Mouse (Mus musculus) kidney, postnatal 36 days (tissue): Measurements from ENCODE around the gene Haus2.
A peak's percentile ranks its signal among the peaks of the same experiment; 100 is the strongest.

Source experiments
- DNase-seq, 2 experiments: peaks; one replicate each; pipeline ENCODE4 v3.0.0; 2021 to 2022; ENCODE audit warnings: mixed read lengths in 2 of 2

Haus2 gene

DNA sequence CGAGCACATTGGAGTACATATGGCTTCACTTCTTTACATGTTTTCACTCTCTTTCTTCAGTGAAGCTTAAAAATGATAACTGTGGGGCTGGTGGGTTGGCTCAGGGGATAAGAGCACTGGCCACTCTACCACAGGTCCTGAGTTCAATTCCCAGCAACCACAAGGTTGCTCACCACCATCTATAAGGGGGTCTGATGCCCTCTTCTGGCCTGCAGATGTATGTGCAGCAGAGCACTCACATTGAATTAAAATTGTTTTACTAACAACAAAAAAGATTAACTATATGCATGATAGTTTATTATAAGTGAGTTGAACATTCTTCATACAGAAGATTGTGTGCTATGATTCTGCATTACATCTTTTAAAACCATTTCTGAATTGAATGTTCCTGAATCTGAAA is 10.4 kb downstream of the Haus2 start:
- no peak for DNase-seq

DNA sequence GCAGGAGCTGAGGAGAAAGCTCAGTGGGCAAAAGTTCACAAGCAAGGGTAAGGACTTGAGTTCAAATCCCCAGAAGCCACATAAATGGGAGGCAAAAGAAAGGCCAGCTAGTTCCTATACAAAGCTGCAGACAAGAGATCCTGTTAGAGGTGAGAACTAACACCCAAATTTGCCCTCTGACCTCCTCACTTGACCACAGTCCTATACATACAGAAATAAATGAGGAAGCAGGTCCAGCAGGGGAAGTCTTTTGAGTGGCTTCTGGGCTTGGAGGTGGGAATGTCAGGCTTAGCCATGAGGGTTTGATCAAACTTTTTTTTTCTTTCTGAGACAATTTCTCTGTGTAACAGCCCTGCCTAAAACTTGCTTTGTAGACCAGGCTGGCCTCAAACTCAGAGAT is 13.7 kb downstream of the Haus2 start:
- no peak for DNase-seq

DNA sequence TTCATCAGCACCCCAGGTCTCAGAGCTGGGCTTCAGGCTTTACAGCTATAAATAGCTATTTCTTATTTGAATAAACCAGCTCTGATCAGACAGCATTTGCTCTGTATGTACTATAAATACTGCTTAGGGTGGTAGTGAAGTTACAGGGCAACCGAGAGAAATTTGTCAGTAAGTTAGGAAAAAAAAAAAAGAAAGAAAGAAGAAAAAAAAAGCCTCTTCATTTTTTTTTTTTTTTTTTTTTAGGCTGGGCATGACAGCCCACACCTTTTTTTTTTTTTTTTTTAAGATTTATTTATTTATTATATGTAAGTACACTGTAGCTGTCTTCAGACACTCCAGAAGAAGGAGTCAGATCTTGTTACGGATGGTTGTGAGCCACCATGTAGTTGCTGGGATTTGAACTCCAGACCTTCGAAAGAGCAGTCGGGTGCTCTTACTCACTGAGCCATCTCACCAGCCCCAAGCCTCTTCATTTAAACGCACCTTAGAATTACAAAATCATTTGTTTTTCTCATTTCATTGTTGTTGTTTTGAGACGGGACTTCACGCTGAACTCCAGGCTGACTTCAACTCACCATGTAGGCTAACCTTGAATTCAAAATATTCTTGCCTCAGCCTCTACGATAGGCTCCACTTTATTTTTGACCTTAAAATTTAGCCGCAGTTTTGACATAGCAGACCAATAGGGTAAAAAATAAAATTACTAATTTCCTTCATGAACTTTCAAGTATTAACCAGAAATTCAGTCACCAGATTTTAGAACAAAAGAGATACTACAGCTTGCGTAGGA is 19.1 kb downstream of the Haus2 start:
- DNase-seq = no peak

DNA sequence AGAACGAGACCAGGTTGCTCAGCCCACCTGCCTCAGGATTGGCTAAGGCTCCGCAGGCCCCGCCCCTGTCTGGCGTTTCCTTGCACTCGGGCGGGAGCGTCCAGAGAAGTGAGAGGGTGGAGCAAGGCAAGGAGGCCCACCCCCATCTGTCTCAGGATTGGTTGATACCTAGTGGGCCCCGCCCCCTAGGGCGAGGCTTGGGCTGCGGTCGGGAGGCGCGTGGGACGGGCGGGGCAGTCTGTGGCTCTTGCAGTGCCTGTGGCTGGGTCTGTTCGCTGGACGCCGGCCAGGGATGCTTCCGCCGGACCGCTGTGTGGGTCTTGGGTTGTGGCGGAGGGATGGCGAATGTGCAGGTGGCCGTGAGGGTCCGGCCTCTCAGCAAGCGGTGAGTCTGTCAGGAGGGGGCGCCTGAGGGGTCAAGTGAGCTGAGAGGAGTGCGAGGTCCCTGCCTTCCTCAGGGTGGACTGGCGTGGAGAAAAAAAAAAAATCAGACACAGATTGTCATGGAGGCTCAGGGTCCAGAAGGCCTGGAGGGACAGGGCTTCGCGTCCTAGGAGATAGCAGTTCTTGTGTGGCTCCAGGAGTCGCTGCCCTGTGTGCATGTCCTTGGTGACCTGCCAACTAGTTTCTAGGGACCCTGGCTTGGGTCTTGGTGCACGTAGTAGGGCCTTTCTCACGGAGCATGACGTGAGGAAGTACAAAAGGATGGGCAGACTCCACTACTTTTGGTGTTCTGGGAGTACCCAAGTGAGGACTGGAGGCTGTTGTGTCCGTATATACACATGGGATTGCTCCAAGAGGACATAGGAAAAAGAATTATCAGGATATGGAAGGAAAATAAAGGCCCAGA is 19.9 kb downstream of the Haus2 start, which contains the start of gene Stard9:
Gene Stard9, plus strand, starts transcription at position 236 of the 850 bp plus-strand sequence.
- DNase-seq = peak; percentile 99

DNA sequence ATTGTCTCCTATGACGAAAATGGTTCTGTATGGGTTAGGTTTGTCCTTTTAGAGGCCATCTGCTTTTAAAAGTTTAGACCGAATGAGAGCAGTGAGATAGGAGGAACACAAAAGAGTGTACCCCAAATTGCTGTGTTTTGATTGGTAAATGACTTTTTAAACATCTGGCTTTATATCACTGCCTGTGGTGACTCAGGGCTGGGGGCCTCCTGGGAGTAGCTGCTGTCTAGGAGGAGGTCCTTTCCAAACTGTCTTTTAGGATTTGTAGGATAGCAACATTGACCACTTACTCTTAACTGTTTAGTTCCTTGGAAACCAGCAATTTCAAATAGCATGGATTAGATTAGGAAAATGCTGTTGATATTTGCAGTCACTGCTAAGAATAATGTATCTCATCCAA is 21.1 kb downstream of the Haus2 start:
- no peak for DNase-seq

DNA sequence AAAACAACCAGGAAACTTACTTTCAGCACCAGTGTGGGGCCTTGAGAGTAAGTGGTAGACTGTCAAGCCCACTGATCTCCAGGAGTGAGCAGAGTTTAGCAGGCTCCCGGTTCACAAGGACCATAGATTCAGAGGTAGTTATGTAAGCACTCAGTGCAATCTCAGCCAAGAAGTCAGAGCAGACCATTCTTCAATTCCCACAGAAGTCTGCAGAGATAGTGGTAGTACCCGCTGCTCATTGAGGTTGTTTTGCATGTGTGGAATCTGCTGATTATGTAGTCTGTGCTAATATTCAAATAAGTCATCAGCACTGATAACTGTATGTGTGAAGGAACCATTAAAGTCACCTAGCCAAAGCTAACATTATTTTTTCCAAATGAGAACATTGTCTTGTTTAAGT is 21.5 kb downstream of the Haus2 start:
- no peak for DNase-seq

DNA sequence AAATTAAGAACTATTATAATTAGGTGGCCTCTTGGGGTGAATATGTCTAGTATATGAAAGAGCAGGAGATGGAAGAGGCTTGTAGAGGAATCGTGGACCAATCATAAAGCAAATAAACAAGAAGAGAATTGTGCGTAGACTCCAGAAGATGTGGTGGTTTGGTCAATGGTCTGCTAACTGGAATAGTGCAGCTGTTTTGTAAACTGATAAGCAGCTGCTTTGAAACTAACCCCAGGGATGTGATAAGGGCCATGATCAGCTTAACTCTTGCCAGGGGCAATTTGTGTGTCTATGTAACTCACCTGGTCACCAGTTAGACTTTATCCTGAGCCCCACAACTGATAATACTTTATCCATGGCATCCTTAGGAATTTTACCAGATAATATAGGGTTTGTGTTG is 22.3 kb downstream of the Haus2 start:
- no peak for DNase-seq

- peak; percentile 46 to 79 for DNase-seq
Measured at GRCm38 (mm10) chr2:120631957-120632356, 22.8 kb downstream of the Haus2 start.

GRCm38 (mm10) chr2:120640835-120641234 is 31.7 kb downstream of the Haus2 start:
- no peak for DNase-seq

DNA sequence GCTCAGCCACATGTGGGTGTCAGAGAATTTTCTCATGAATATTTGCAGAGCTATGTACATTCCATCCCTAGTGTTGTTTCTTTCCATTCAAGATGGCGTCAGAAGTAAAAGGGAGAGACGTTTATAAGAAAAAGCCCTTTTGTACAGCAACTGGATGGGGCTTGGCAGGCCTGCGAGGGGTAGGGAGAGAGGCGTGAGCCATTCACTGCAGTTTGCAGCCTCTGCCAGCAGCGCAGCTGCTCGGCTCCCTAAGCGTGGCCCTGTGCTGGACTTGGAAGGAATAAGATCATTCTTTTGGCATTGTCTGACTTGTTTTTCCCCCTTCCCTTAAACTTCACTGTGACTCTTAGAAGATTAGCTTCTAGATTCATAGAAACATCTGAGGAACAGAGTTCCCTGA is 34.7 kb downstream of the Haus2 start:
- peak in 1 of 2 experiments; percentile 31 for DNase-seq

DNA sequence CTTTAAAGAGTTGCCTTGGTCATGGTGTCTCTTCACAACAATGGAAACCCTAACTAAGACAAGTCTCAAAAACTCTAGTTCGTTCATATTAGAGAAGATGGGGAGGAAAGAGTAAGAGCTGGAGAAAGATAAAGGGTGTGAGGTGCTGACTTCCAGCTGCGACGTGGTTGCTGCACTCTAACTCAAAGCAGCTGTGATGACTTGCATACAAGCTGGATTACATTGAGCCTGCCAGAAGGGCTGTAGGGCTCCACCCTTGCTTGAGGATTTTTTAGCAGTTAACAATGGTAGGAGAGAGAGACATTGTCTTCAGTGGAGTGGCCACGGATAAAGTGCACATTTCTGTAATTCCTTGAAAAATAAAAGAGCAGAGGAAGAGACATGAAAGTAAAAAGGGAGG is 37.6 kb downstream of the Haus2 start:
- no peak for DNase-seq

GRCm38 (mm10) chr2:120652256-120652924 is 43.2 kb downstream of the Haus2 start:
- peak in 1 of 2 experiments; percentile 31 for DNase-seq

DNA sequence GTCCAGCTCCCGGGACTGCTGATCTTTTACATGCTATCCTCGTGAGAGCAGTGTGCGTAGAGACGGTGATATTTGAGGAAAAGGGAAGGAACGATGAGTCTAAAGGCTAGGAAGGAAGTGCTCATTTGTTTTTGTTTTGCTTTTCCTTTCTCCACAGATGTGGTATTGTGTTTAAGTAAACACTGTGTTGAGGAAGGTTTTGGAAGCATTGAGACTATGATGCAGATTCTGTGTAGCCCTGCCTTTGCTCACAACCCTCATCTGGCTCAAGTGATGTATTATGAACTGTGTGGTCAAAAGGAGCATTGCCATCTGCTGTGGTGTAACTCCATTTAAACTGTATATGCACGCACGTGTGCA is 43.7 kb downstream of the Haus2 start:
- no peak for DNase-seq

GRCm38 (mm10) chr2:120654693-120655092 is 45.5 kb downstream of the Haus2 start:
- no peak for DNase-seq

DNA sequence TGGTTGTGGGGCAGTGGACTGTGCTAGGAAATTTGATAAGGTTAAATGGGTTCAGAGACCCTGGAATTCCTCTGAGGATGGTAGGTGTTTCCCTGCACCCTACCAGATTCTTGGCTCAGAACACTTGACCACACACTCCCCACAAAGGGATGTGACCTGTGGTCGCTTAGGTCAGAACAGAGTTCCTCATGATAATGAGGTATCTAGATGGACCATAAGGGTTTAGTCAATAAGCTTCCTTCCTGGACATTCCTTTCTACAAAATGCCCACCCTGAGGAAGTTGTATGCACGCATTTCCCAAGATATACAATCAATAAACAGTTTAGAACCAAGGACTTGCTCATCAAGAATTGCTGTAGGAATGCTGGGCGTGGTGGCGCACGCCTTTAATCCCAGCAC is 46.7 kb downstream of the Haus2 start:
- no peak for DNase-seq

DNA sequence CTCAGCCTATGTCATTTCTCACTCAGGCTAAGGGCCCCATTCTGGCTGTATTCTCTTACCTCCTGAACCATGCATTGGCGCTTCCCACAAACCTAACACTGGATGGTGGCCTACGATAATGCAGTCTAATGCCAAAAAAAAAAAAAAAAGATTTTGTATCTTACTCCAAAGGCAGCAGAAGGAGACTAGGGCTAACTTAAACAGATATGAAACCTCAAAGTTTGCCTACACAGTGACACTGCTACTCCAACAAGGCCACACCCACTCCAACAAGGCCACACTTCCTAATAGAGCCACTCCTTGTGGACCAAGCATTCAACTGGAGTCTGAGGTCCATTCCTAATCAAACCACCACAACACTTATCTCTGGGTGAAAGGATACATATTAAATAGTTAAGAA is 47.5 kb downstream of the Haus2 start:
- DNase-seq = no peak

DNA sequence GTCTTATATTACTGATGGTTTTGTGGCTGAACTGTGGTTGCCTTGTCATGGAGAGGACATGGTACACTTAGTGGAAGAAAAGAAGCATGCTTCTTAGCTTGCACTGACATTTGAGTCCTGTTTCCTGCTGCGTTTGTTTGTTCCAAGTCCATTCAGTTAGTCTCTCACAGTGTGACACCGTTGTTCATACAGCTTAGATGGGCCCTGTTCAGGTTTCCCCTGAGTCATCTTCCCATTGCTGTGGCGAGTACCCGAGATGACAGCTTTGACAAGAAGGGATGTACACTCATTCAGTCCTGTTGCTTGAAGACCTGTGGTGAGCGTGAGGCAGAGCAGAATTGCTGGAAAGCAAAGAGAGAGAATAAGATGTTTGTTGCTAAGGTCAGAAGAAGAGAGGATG is 49.3 kb downstream of the Haus2 start:
- DNase-seq = no peak

- no peak for DNase-seq
Measured at GRCm38 (mm10) chr2:120659318-120659717, 50.1 kb downstream of the Haus2 start.

GRCm38 (mm10) chr2:120660486-120661078 is 51.4 kb downstream of the Haus2 start:
- DNase-seq = peak in 1 of 2 experiments; percentile 23

- no peak for DNase-seq
Measured at GRCm38 (mm10) chr2:120662766-120663165, 53.6 kb downstream of the Haus2 start.

DNA sequence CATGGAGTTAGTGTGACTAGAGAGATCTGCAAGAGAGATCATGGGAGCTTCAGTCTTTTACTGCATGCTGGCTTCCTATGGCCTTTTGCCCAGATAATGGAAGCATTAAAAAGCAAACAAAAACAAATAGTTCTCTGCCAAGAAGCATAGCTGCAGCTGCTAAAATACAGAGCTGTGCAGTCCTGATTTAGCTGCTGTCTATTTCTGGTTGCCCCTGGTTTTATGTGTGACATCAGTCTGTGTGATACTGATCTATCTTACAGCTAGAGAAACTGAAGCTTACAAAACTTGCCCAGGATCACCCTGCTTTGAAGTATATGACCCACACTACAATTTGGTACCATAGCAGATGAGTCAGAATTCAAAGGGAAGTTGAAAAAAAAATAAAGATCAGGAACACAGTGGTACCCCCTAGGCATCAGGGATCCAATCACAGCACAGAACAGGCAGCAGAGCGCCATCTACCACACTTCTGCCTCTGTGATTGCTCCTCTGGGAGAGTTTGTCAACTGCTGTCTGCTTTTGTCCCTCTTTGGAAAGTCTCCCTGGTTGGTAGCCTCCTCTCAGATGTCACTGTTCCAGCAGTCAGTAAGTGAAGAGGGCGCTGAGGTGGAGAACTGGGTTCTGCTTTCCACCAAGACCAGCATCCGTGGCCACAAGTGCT is 54.4 kb downstream of the Haus2 start:
- peak; percentile 8 to 12 for DNase-seq

DNA sequence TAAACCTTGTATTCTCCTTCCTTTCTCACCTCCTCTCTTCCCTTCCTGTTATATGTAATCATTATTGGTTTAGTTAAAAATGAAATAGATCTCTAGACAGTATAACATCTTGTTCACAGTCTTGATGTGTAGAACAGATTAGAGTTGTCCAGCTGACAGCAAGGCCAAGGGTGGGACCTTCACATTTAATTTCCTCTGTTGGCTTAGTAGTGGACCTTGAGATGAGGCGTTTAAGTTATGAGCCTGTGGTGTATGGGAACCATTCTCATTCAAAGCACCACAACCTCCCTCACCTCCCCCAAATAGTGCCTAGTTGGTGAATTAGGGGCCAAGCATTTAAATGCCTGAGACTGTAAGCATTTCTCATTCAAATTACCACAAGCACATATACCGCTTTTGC is 58.3 kb downstream of the Haus2 start:
- DNase-seq = no peak

DNA sequence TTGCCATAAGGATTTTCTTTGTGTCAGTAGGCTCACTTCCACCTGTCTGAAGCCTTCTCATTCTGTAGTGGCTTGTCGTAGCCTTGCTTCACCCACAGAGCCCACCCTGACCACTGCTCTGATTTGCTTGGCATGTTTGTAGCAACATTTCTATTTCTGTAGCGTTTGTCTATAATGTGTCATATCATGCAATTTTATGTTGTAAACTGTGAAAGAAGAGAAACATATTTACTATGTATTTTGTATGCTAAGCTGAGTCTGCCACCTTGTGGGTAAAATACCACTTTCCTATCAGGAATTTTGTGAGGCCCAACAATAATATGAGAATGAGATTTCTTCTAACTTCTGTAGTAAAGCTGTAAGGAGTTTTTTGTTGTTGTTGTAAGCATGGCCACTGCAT is 61.1 kb downstream of the Haus2 start:
- DNase-seq = no peak
